Mouse (Mus musculus): Measurements from ENCODE around the gene Arhgap15.

DNA sequence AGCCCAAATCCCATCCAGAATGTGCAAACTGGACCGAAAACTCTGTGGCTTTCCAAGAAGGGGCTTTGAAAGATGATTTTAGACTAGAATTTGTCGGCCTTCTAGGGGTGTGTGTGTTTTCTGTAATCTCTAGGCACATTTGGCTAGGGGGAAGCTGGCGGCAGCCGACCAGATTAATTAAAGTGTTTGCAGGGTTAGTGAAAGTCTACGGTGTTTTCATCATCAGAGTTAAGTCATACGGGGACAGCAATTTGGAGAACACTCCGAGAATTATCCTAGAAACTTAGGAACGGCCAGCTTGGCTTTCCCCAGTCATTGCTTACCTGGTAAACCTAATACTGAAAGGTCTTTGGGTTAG lies 356.6 kb downstream of the Arhgap15 start:
- TF ChIP-seq CTCF (IDR thresholded peaks at IDR 0.05; ENCODE audit: low read depth, low read length) = no peak
- TF ChIP-seq TAL1 (conservative IDR thresholded peaks at IDR 0.05; ENCODE audit: low read depth, low read length) = no peak
- no peak for TF ChIP-seq GATA1 (IDR thresholded peaks at IDR 0.05; ENCODE audit: borderline replicate concordance, low read length)
- no peak for TF ChIP-seq POLR2AphosphoS5 (IDR thresholded peaks at IDR 0.05; ENCODE audit: insufficient replicate concordance, low read depth, low read length)

Measured in G1E (cell line).